Mouse (Mus musculus): ENCODE measurements around the gene Pbx1.

DNA sequence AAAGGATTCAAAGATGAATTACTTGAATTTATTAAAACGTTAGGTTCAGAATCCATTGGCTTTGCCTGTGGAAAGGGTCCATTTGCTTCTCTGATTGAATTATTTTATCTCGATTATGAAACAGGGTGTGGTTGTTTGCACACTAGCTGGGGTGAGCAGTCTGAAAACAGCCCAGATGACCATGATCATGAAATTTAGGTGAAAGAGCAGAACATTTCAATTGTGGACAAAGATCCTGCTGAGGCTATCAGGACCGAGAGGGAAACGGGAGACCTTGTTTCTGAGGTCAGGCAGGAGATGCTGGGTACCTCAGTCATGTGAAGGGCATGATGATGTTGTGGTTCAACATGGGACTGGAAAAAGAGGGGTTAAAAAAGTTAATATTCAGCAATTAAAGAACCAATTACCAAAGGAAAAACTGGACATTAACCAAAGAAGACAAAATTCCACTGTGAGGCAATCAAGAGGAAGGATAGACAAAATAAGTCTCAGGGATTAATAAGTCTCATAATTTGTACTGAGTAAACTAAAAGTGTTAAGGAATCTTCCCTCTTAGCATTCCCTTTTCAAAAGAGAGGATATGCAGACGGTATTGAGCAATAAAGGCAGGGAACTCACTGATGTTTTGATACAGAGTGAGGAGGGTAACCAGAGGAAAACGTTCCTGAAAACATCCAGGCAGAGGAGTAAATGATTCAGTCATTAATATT, 40.6 kb upstream of the Pbx1 start:
- TF ChIP-seq CTCF (conservative IDR thresholded peaks at IDR 0.05; ENCODE audit: low read length) (no peak), POU5F1 (IDR thresholded peaks at IDR 0.05; ENCODE audit: borderline replicate concordance, low read length) (no peak), NANOG (IDR thresholded peaks at IDR 0.05; ENCODE audit: borderline replicate concordance, low read length) (no peak)
